Mouse (Mus musculus) myocyte (in vitro differentiated cells): Measurements from ENCODE around the gene Pnmt.

Source experiments
- CEBPB ChIP-seq: IDR thresholded peaks from 2 replicates; pipeline ENCODE4 v1.6.1; 2011; ENCODE audit warnings: mild to moderate bottlenecking, moderate library complexity; ENCODE audit not compliant: poor library complexity, insufficient read depth, severe bottlenecking
- E2F4 ChIP-seq: IDR thresholded peaks from one replicate; pipeline ENCODE4 v1.6.1; 2011; ENCODE audit warnings: mild to moderate bottlenecking, control low read depth, moderate library complexity; ENCODE audit not compliant: insufficient read depth
- MAX ChIP-seq: IDR thresholded peaks from one replicate; pipeline ENCODE4 v1.6.1; 2011; ENCODE audit warnings: low read depth, mild to moderate bottlenecking, control low read depth
- MYOD1 ChIP-seq, 3 experiments: IDR thresholded peaks; one replicate each; pipeline ENCODE4 v1.6.1; 2011; ENCODE audit warnings: control low read depth in 2 of 3, low read depth in 2 of 3, mild to moderate bottlenecking in 2 of 3, moderate library complexity in 1 of 3; ENCODE audit not compliant: insufficient read length in 2 of 3, control insufficient read depth in 1 of 3
- MYOG ChIP-seq, 3 experiments: IDR thresholded peaks; one replicate each; pipeline ENCODE4 v1.6.1; 2011; ENCODE audit warnings: control low read depth in 2 of 3, low read depth in 2 of 3, mild to moderate bottlenecking in 2 of 3; ENCODE audit not compliant: insufficient read length in 2 of 3, control insufficient read depth in 1 of 3, insufficient read depth in 1 of 3
- POLR2A ChIP-seq: IDR thresholded peaks from one replicate; pipeline ENCODE4 v1.6.1; 2011; ENCODE audit warnings: low read depth, mild to moderate bottlenecking, control low read depth, moderate library complexity; ENCODE audit not compliant: insufficient read length
- POLR2AphosphoS2 ChIP-seq: IDR thresholded peaks from one replicate; pipeline ENCODE4 v1.6.1; 2011; ENCODE audit warnings: low read depth, control low read depth; ENCODE audit not compliant: insufficient read length
- SRF ChIP-seq: IDR thresholded peaks from one replicate; pipeline ENCODE4 v1.6.1; 2011; ENCODE audit warnings: low read depth; ENCODE audit not compliant: control insufficient read depth, insufficient read length
- TCF12 ChIP-seq: IDR thresholded peaks from one replicate; pipeline ENCODE4 v1.6.1; 2011; ENCODE audit warnings: mild to moderate bottlenecking, control low read depth; ENCODE audit not compliant: poor library complexity, insufficient read depth, severe bottlenecking
- TCF3 ChIP-seq: IDR thresholded peaks from one replicate; pipeline ENCODE4 v1.6.1; 2011; ENCODE audit warnings: low read depth, control low read depth; ENCODE audit not compliant: insufficient read length
- USF1 ChIP-seq: IDR thresholded peaks from one replicate; pipeline ENCODE4 v1.6.1; 2011; ENCODE audit warnings: low read depth, mild to moderate bottlenecking, control low read depth, moderate library complexity

DNA sequence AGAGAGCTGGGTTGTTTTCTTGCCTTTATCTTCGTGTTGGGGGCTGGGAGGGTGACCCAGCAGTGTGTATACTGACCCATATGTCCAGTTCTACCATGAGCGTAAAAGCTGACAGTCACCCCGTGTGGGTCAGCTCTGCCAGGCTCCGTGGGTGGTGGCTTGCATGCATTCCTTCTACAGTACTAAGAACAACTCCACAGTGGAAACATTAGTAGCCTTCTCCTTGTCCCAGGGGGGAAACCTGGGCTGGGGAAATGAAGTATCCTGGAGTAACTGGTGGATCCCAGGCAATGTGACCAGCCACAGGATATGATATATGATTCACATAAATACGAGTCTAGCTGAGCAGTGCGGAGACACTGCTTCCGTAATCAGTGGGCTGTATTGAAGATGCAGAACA, 27.5 kb downstream of the Pnmt start:
- no peak for TF ChIP-seq USF1
- no peak for TF ChIP-seq POLR2A
- TF ChIP-seq POLR2AphosphoS2: no peak
- no peak for TF ChIP-seq MYOD1 (IDR thresholded peaks at IDR 0.05; ENCODE audit: control insufficient read depth in 1 of 3, insufficient read length in 2 of 3, low read depth in 2 of 3)
- no peak for TF ChIP-seq TCF3
- TF ChIP-seq CEBPB: no peak
- TF ChIP-seq E2F4: no peak
- no peak for TF ChIP-seq MAX
- no peak for TF ChIP-seq TCF12
- TF ChIP-seq SRF: no peak
- no peak for TF ChIP-seq MYOG (IDR thresholded peaks at IDR 0.05; ENCODE audit: control insufficient read depth in 1 of 3, insufficient read depth in 1 of 3, insufficient read length in 2 of 3, low read depth in 2 of 3)
